Mouse (Mus musculus) kidney, embryonic 16.5 days (tissue): ENCODE data around the gene Dnajc25. TPM values are rescaled to one million over a fixed set of nuclear protein-coding genes. Genes with fewer than 3 reads are reported as not detected.

Experiments used
- ATAC-seq: fragments of 200-750 bp; cut with Nextera tagmentation; 2 replicates; pipeline ENCODE4 v1.8.0; 2017; ENCODE audit warnings: moderate TSS enrichment; ENCODE audit not compliant: low FRiP score, low TSS enrichment
- H3K27ac ChIP-seq: fragments of 300-500 bp; sonication (generic); 2 replicates; pipeline ENCODE4 v1.5.1; 2014; ENCODE audit warnings: low read length
- H3K27me3 ChIP-seq: fragments of 300-500 bp; sonication (generic); 2 replicates; pipeline ENCODE4 v1.6.1; 2014; ENCODE audit warnings: low read length, control low read depth, mixed read lengths; ENCODE audit not compliant: insufficient read depth
- H3K36me3 ChIP-seq: fragments of 300-500 bp; sonication (generic); 2 replicates; pipeline ENCODE4 v1.6.1; 2014; ENCODE audit warnings: low read length, control low read depth, mixed read lengths; ENCODE audit not compliant: insufficient read depth
- H3K4me1 ChIP-seq: fragments of 300-500 bp; sonication (generic); 2 replicates; pipeline ENCODE4 v1.6.1; 2014; ENCODE audit warnings: low read length, control low read depth, mixed read lengths; ENCODE audit not compliant: insufficient read depth
- H3K4me2 ChIP-seq: fragments of 300-500 bp; sonication (generic); replicated peaks from 2 replicates; pipeline ENCODE4 v1.6.1; 2014; ENCODE audit warnings: low read depth, low read length
- H3K4me3 ChIP-seq: fragments of 300-500 bp; sonication (generic); 2 replicates; pipeline ENCODE4 v1.5.1; 2014; ENCODE audit warnings: mild to moderate bottlenecking, low read length
- H3K9ac ChIP-seq: fragments of 300-500 bp; sonication (generic); replicated peaks from 2 replicates; pipeline ENCODE4 v1.6.1; 2014; ENCODE audit warnings: low read length
- H3K9me3 ChIP-seq: fragments of 300-500 bp; sonication (generic); 2 replicates; pipeline ENCODE4 v1.6.1; 2016; ENCODE audit warnings: low read length, control low read depth
- WGBS: fragments of 180-500 bp; shearing (Covaris S2); extraction: QIAGEN DNeasy Blood & Tissue Kit; methylation state at CpG from one replicate; pipeline ENCODE4 v1.1.7; 2014; 5-methylcytosine and 5-hydroxymethylcytosine counted together
- polyA plus RNA-seq: library from polyadenylated mRNA; unstranded; fragments of >200 nt; fragmentation: Nextera tagmentation; extraction: Ambion mirVana; gene quantifications from 2 replicates; pipeline ENCODE4 v1.2.1, GENCODE M21; 2015

The Dnajc25 gene
- polyA plus RNA-seq, 1 experiment from 2014 or later = 8.3 TPM

DNA sequence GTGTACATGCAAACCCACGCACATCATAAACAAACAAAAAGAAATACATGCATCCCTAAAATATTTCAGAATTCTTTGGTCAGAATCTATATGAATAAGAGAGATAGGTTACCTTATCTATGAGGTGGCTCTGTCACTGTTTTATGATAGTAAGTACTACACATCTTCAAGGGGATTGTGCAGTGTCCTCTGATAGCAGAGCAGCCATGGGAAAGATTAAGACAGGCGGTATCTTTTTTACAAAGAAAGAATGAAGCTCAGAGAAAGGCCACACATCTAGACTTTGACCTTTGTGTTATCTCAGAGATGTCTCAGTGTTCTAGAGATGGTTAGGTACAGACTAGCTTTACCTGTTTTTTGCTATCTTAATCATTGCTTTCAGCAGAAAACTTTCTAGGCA, 22.1 kb downstream of the Dnajc25 start:
- Histone ChIP-seq H3K4me2 (no peak overlapping the region), H3K4me3 (no peak overlapping the region), H3K27ac (no peak overlapping the region), H3K4me1 (no peaks in the 10 kb centered on the region), H3K9me3 (no peaks in the 10 kb centered on the region), H3K9ac (no peak overlapping the region), H3K36me3 (peaks cover 30% of the 10 kb centered on the region), H3K27me3 (no peaks in the 10 kb centered on the region)
- 91% methylated on average over 2 of the region's 2 CpGs for WGBS
- no peak for ATAC-seq

DNA sequence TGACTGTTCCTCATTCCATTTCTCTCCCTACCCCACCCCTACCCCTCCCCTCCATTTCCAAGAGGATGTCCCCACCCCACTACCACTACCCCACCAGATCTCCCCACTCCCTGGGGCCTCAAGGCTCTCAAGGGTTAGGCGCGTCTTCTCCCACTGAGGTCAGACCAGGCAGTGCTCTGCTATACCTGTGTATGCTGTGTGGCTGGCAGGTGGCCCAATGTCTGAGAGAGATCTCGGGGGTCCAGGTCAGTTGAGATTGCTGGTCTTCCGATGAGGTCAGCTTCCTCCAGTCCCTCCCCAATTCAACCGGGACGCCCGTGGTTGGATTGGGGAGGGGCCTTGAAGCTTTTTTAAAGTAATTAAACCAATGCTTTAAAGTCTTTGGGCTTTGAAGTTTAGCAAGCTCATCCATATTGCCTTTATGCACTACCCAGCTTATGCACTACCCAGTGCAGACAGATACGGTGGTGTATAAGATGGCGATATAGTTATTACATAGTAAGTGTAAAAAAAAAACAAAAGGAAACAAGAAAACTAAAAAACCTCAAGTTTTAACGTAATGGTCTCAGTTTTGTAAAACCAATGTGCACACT, 39.6 kb downstream of the Dnajc25 start:
- ATAC-seq = 0 out of 2 replicates have a peak, but pooled peaks have one; percentile 33
- Histone ChIP-seq H3K27ac (no peak overlapping the region), H3K9ac (no peak overlapping the region), H3K4me2 (peak overlapping the region; percentile 73), H3K4me1 (0 out of 2 replicates have a peak, but pooled peaks cover 4% of the 10 kb centered on the region), H3K4me3 (peak overlapping the region; percentile 88), H3K36me3 (0 out of 2 replicates have a peak, but pooled peaks cover 3% of the 10 kb centered on the region), H3K27me3 (no peaks in the 10 kb centered on the region), H3K9me3 (peaks cover 3% of the 10 kb centered on the region)
- WGBS = 76% methylated on average over 10 of the region's 10 CpGs

DNA sequence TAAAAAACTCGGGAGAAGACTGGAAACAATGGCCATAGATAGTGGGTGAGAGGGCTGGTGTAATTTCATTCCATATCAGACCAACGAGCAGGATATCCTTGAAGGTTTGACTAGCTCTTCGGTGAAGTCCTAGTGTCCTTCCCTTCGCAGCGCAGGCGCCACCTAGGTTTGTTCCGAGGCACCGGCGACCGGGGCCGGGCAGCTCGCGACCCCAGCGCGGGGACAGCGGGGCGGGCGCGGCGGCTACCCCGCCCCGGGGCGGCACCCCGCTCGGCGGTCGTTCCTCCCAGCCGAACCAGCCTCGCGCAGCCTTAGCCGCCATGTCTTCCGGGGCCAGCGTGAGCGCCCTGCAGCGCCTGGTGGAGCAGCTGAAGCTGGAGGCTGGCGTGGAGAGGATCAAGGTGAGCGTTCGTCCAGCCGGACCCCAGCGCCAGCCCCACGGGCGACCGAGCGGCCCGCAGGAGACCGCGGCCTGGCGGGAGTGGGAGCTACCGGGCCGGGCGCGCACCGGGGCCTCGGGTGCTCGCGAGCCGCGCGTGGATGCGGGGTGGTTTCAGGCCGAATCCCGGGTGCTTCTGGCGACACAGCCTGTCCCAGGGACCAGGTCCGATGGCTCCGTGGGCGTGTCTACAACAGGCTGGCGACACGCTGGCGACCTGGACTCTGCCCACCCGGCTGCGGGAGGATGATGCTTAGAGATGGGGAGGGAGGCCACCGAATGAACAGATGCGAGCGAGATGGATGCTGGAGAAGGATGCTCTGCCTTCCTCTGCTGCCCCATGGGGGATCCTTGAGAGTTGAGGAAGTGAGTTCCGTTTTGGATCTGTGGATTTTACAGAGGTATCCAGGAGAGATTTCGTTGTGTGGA, 40.3 kb downstream of the Dnajc25 start, which contains the start of gene Gng10:
Gng10 (plus strand) TSS at position 171 of the 868 bp plus-strand sequence.
- peak within 1 kb of the TSS; percentile 88 for H3K4me3 ChIP-seq
- 7% methylated on average over 76 of the region's 76 CpGs for WGBS
- peak; percentile 89 for ATAC-seq

DNA sequence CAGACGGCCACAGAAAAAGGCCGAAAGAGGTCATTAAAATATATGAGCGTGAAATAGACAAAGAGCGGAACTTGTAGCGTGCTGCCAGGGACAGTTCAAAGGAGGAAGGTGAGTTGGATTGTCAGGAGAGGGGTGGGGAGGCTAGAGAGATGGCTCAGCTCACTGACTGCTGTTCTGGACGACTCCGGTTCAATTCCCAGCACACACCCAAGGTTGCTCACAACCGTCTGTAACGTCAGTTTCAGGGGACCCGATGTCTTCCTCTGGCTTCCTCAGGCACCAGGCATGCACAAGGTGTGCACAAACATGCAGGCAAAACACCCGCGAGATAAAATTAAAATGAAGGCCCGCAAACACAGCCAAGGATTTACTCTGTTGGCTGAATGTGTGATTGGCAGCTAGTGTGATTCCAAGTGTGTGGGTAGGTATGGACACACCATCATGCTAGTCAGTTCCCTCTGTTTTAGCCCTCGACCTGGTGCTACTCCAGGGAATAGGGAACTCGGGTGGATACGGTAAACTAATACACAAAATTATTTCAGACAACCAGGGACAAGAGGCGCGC, 41.0 kb downstream of the Dnajc25 start:
- Histone ChIP-seq H3K4me1 (0 out of 2 replicates have a peak, but pooled peaks cover 4% of the 10 kb centered on the region), H3K4me2 (peak overlapping the region; percentile 73), H3K27ac (no peak overlapping the region), H3K27me3 (no peaks in the 10 kb centered on the region), H3K9ac (peak overlapping the region; percentile 90), H3K9me3 (peaks cover 3% of the 10 kb centered on the region), H3K4me3 (peak overlapping the region; percentile 88), H3K36me3 (peaks cover 13% of the 10 kb centered on the region; the same call in 1 of the 2 replicates)
- WGBS = 61% methylated on average over 18 of the region's 18 CpGs
- ATAC-seq = no peak

More for the DNA sequence above, 40.3 kb downstream of the Dnajc25 start, which contains the start of gene Gng10:
- Histone ChIP-seq H3K27ac (peak within 1 kb of the TSS; percentile 61), H3K4me2 (peak within 1 kb of the TSS; percentile 73), H3K9ac (peak within 1 kb of the TSS; percentile 90), H3K36me3 (peaks cover 7% of the 10 kb centered on the region; the same call in 1 of the 2 replicates), H3K4me1 (0 out of 2 replicates have a peak, but pooled peaks cover 4% of the 10 kb centered on the region), H3K27me3 (no peaks in the 10 kb centered on the region), H3K9me3 (peaks cover 3% of the 10 kb centered on the region)

DNA sequence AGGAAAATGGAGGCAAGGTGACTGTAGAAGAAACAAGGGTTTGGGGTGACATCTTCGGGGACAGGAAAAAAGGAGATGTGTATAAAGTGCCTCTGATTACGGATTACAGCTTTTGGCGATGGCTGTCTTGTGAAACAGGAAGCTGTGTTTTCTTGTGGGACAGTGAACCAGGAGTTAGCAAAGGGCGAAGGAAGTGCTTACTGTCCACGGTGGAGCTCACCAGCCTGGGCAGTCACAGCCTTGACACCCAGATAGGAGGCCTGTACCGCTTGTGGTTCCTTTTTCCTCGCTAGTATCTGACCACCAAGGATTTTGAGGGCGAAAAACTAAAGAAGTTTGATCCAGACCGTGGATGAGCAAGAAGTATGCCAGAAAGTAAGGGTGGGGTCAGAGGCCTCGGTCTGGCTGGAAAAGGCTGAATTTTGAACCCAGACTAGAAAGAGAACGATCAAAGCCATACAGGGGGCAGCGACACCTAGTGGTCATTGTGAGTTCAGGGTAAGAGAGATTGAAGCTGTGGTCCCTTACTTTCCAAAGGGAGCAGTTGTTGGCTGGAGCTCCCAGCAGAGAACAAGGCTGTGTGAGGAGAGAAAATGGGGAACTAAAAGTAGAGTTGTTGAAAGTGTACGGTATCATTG, 41.7 kb downstream of the Dnajc25 start:
- WGBS = 50% methylated on average over 13 of the region's 13 CpGs
- H3K9ac ChIP-seq = no peak overlapping the region
- ATAC-seq = no peak
- no peak overlapping the region for H3K4me2 ChIP-seq
- no peak overlapping the region for H3K4me3 ChIP-seq
- peaks cover 16% of the 10 kb centered on the region; the same call in 1 of the 2 replicates for H3K36me3 ChIP-seq
- H3K27me3 ChIP-seq = no peaks in the 10 kb centered on the region
- H3K4me1 ChIP-seq = 0 out of 2 replicates have a peak, but pooled peaks cover 4% of the 10 kb centered on the region
- peaks cover 3% of the 10 kb centered on the region for H3K9me3 ChIP-seq
- H3K27ac ChIP-seq = no peak overlapping the region

DNA sequence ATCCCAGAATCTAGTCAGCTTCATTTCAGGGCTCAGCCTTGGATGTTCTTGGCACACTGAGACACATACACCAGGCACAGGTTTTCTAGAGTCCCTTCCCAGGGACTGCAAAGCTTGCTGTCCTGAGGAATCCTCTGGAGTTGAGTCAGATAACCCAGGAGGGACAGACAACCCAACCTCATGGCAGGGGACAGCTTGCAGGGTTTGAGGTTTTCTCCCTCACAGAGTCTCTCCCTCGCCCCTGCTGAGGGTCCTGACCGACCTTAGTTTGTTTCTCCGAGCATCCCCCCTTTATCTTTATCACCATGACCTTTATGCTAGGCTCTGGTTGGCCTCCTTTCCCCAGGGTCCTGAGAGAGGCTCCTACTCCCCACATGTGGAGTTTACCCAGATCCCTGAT, 42.7 kb downstream of the Dnajc25 start:
- no peak overlapping the region for H3K27ac ChIP-seq
- H3K9ac ChIP-seq = no peak overlapping the region
- peaks cover 16% of the 10 kb centered on the region; the same call in 1 of the 2 replicates for H3K36me3 ChIP-seq
- WGBS = 84% methylated on average over 3 of the region's 3 CpGs
- H3K4me2 ChIP-seq = no peak overlapping the region
- ATAC-seq = no peak
- H3K4me3 ChIP-seq = no peak overlapping the region
- H3K9me3 ChIP-seq = peaks cover 3% of the 10 kb centered on the region
- no peaks in the 10 kb centered on the region for H3K27me3 ChIP-seq
- H3K4me1 ChIP-seq = 0 out of 2 replicates have a peak, but pooled peaks cover 4% of the 10 kb centered on the region

DNA sequence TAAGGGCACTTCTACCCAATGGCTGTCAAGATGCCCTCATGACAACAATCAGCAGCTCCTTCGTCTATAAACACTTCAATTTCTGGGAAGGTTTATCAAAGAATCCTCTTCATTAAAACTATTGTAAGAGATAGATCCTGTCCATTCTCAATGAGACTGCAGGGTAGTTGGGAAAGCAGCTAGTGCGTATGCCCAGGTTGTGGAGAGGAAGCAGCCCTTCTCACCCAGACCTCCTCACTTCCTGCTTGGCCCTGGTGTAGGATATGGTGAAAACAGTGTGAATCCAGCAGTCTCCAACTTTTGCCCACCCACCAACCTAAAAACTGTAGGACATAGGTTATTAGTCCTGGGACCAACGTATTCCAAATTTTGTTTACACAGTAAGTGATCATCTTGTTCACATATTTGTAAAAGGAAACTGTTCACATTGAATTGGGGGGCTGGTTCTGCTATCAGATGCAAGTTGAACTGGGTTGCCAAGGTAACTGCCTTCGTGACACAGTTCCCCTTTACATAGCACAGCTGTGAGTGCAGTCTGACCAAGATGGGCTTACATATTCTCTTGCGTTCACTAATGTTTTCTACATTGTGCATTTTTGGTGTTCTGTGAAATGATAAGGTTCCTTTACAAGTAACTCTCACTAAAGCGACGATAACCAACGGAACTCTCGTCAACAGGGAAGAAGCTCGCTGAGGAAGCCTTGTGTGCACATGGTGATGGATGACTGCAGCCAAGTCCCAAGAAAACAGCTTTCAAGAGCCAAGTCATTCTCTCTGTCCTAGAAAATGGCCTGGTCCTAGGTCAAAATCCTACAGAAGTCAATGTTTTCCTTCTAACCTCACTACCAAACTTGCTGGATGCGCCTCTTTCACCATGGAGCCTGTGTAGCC, 45.8 kb downstream of the Dnajc25 start:
- peaks cover 20% of the 10 kb centered on the region; the same call in 1 of the 2 replicates for H3K36me3 ChIP-seq
- H3K4me1 ChIP-seq = 0 out of 2 replicates have a peak, but pooled peaks cover 4% of the 10 kb centered on the region
- H3K9me3 ChIP-seq = no peaks in the 10 kb centered on the region
- no peaks in the 10 kb centered on the region for H3K27me3 ChIP-seq
- H3K9ac ChIP-seq = no peak overlapping the region
- H3K4me3 ChIP-seq = no peak overlapping the region
- no peak overlapping the region for H3K27ac ChIP-seq
- 89% methylated on average over 11 of the region's 11 CpGs for WGBS
- no peak for ATAC-seq
- H3K4me2 ChIP-seq = no peak overlapping the region

DNA sequence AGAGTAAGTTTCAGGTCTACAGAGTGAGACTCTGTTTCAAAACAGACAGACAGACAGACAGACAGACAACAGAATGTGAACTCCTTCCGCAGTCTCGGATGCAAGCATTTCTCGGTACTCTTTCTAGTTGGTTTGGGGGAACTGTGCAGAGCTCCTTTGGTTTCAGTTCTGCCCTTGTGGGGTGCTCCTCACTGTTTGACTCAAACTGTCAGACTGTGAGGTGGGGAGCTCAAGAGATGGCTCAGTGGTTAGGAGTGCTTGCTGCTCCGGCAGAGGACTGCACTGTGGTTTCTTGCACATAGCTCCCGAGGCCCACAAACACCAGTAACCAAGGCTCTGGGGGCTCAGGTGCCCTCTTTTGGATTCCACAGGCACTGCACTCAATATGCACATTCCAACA, 48.2 kb downstream of the Dnajc25 start:
- Histone ChIP-seq H3K9ac (no peak overlapping the region), H3K4me2 (no peak overlapping the region), H3K27me3 (no peaks in the 10 kb centered on the region), H3K27ac (no peak overlapping the region), H3K36me3 (peaks cover 20% of the 10 kb centered on the region; the same call in 1 of the 2 replicates), H3K4me1 (no peaks in the 10 kb centered on the region), H3K9me3 (no peaks in the 10 kb centered on the region), H3K4me3 (no peak overlapping the region)
- ATAC-seq = no peak
- 95% methylated on average over 5 of the region's 5 CpGs for WGBS
